Mouse (Mus musculus) lung, adult 2 months (tissue): ENCODE results near the gene Rtn3. TPM values are rescaled to one million over a fixed set of nuclear protein-coding genes. Genes with fewer than 3 reads are reported as not detected.
"Not testable (repeated sequence)": the region's sequence is repeated elsewhere in the genome, so short reads cannot be mapped to it uniquely, and the experiment has no call there.

Source experiments
- DNase-seq: peaks from one replicate; pipeline ENCODE4 v3.0.0; 2022
- H3K4me1 ChIP-seq: fragments of 200-500 bp; 2 replicates; pipeline ENCODE4 v1.6.1; 2011; ENCODE audit warnings: low read length; ENCODE audit not compliant: control insufficient read depth, insufficient read depth
- H3K4me3 ChIP-seq: fragments of 200-500 bp; replicated peaks from 2 replicates; pipeline ENCODE3; 2011; ENCODE audit warnings: low read depth, mild to moderate bottlenecking, control low read depth, low read length; ENCODE audit errors: extremely low read depth
- CTCF ChIP-seq: fragments of 200-500 bp; IDR thresholded peaks from 2 replicates; pipeline ENCODE4 v1.5.1; 2011; ENCODE audit warnings: mild to moderate bottlenecking, low read length, control low read depth; ENCODE audit not compliant: insufficient read depth
- POLR2A ChIP-seq: fragments of 200-500 bp; IDR thresholded peaks from 2 replicates; pipeline ENCODE4 v1.6.1; 2011; ENCODE audit warnings: low read depth, mild to moderate bottlenecking, control low read depth, low read length, borderline replicate concordance; ENCODE audit errors: extremely low read depth
- WGBS: fragments of 180-500 bp; shearing (Covaris S2); methylation state at CpG from one replicate; pipeline ENCODE4 v1.1.7; 2018; 5-methylcytosine and 5-hydroxymethylcytosine counted together
- polyA plus RNA-seq: library from polyadenylated mRNA; depleted of rRNA; stranded (reverse); fragments of >200 nt; gene quantifications from 2 replicates; pipeline ENCODE4 v1.2.3, GENCODE M21; 2012

Gene Rtn3
- polyA plus RNA-seq, 1 experiment = 106 TPM

DNA sequence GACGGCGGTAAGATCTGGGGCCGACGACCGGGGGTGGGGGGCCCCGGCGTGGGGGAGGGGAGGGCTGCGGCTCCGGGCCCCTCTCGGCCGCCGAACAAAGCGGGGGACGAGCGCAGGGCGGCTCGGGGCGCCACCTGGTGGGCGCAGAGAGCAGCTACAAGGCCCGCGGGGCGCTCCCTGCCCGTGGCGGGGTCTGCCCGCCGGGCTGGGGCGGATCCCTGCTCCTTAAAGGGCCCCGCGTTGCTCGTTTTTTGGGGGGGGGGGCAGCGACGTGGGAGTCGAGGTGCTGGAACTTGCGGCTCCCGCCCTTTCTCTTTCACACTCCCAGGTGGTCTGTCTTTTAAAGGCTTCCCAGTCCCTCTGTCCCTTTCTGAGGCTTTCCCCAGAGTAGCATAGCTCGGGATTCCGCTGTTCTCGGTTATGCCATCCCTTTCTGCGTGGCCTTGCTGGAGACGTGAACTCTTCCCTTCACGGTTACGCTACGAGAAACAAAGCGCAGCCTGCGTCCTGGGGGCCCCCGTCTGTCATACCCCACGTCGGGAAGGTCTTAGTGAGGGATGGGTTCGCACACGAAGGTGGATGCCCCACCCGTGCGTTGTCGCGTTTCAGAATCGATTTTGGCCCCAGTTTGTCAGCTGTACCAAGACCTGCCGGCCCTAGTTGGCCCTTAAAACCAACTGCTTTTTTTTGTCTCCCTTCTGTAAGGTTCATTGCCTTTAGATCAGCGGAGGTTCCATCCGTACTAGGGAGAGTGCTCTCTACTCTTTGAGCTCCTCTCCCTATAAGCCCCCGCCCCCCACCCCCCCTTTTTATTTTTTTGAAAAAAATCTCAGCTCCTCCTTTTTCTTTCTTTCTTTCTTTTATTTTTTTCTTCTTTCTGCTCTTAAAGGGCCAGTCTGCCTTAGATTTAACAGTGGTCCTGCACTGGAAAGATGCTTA is 64.9 kb downstream of the Rtn3 start:
- peak overlapping the region; percentile 69 for H3K4me3 ChIP-seq
- 1% methylated on average over 58 of the region's 59 CpGs for WGBS
- DNase-seq = peak; percentile 78
- H3K4me1 ChIP-seq = peaks cover 8% of the 10 kb centered on the region
- peak; percentile 37; the same call in 1 of the 2 replicates for TF ChIP-seq CTCF
- TF ChIP-seq POLR2A = no peak

DNA sequence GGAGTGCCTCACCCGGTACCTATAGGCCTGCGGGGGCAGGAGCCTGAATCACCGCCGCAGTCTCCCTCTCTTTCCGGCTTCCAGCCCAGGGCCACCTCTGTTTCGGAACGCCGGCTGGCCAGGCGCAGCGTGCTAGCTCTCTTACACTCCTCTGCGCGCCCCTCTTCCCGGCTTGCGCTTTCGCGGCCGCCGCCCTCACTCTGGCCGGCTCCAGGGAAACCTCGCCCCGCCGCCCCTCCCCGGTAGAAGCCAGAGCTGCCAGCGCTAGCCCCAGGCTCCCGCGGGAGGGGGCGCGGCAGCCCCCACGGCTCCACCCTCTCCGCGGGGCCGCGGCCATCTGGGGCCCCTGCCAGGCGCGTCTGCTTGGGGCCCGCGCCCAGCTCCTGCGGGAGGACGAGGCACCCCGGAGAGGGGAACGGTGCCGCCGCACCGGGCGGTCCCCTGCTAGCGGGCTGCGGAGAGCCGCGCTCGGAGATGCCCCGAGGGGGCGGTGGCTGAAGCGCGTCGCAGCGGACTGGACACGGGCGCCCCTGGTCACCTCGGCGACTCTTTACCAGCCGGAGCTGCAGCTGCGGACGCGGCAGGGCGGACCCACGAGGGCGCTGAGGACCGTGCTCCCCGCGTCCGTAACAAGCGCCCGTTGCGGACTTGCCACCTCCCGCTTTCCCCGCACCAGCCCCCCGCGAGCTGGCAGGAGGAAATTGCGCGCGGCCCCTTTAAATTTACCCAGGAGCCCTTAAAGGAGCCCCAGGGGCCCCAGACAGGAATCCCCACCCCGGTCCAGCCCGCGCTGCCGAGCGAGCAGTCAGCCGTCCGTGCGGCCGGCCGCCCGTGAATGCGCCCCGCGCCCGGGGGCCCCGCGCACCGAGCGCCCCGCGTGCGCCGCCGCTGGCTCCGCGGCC is 66.0 kb downstream of the Rtn3 start, which contains the start of gene 2700081O15Rik:
2700081O15Rik (plus strand) TSS at position 792 of the 902 bp plus-strand sequence.
- DNase-seq = peak; percentile 73
- WGBS = 1% methylated on average over 103 of the region's 107 CpGs
- Histone ChIP-seq H3K4me3 (peak within 1 kb of the TSS; percentile 69), H3K4me1 (peaks cover 4% of the 10 kb centered on the region; the same call in 1 of the 2 replicates)
- no peak for TF ChIP-seq POLR2A
- no peak for TF ChIP-seq CTCF

DNA sequence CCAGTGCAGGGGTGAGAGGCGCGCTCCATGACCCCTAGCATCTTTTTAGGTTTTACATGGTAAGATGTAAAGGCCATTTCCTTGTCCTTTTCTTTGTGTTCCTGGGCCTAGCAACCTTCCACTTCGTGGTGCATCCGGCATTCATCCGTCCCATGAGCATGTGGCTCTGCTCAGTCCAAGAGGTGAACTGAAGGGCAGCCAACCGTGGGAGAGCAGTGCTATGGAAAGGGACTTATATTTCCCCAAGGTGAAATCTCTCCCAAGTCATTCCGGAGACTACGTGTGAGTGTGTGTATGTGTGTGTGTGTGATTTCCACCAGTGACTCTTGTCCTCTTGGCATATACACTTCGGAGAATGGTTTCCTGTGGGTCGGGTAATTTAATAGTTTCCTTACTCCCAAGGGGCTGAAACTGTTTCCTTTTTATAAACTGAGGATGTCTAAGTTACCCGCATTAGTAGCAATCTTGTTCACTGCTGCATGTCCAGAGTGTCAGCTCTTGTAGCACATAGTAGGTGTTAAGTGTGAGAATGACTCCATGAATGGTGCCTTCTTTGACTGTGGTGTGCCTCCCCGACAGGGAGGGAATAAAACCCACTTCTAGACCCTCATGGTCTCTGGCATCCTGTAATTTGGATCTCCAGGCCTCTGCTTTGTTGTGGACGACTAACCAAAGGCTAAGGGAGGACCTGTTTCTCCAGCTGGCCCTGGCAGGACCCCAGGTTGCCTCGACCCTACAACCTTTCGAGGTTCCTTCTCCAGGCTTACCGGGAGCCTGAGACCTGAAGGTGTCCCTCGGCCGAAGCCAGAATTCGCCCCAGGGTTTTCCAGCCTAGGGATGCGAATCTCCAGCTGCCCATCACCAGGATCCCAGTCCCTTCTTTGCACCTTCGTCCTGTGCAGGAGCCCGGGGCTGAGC is 66.9 kb downstream of the Rtn3 start:
- Histone ChIP-seq H3K4me1 (peaks cover 4% of the 10 kb centered on the region; the same call in 1 of the 2 replicates), H3K4me3 (peak overlapping the region; percentile 69)
- TF ChIP-seq POLR2A (no peak), CTCF (no peak)
- DNase-seq = no peak
- 38% methylated on average over 22 of the region's 22 CpGs for WGBS

DNA sequence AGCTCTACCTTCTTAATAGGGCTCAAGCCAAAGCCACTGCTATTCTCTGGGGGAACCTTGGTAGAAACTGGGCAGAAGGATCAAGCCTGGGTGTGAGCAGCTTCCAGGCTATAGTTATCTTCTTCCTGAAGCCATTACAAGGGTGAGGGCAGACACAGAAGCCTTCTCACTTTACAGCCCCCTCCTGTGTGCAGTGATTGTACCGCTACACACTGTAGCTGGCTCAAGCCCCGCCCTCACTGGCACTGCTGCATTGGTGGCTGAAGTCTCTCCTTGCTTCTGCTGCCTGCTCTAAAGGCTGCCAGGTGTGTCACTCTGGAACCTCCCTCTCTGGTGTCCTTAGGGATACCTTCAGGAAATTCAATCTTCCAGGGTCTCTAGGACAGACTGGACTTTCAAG is 70.7 kb downstream of the Rtn3 start:
- H3K4me1 ChIP-seq = 0 out of 2 replicates have a peak, but pooled peaks cover 2% of the 10 kb centered on the region
- no peak overlapping the region for H3K4me3 ChIP-seq
- 53% methylated on average over 2 of the region's 2 CpGs for WGBS
- no peak for DNase-seq
- TF ChIP-seq CTCF (no peak), POLR2A (no peak)

DNA sequence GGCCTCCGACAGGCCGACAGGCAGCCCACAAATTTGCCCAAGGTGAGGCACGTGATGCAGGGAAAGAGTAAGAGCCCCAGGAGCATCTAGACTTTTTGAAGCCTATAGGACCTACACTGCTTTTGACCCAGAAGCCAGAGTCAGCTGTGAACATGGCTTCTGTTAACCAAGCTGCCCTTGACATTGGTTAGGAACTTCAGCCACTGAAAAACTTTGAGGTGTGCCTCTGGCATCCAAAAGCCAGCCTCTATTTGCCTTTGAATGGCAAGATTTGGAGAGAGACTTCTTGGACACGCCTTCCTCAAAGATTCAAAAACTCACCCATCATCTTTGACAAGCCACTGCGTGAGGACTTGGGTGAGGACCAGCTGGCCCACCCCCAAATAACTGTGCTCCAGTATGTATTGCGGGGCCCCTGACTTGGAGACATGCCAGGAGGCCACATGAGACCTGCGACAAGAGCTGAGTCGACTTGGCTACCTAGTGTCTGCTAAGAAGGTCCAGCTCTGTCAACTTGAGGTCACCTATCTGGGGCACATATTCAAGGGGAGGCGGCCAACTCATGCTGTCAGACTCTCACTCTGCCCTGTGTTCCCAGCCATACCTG is 78.4 kb downstream of the Rtn3 start:
- TF ChIP-seq POLR2A (no peak), CTCF (no peak)
- no peak for DNase-seq
- Histone ChIP-seq H3K4me1 (no peaks in the 10 kb centered on the region), H3K4me3 (no peak overlapping the region)
- WGBS = 51% methylated on average over 9 of the region's 9 CpGs

DNA sequence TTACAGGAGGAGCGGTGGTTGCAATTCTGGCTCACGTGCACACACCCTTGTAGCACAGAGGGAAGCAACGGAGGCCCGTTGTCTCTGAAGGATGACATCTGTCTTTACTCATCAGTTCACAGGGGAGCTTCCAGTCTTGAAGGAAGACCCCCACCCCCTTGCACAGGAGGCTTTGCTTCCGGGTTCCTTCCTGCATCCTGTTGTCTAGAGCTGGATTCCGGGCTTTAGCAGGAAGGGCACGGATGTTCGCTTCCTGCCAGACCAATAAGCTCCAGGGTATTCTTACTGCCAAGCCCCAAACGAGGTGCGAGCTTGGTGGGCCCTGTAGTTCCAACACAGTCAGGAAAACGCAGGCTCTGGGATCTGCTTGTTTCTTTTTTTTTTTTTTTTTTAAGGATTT is 82.4 kb downstream of the Rtn3 start:
- Histone ChIP-seq H3K4me3 (no peak overlapping the region), H3K4me1 (no peaks in the 10 kb centered on the region)
- TF ChIP-seq CTCF (no peak), POLR2A (no peak)
- DNase-seq = no peak
- WGBS = 42% methylated on average over 11 of the region's 11 CpGs

DNA sequence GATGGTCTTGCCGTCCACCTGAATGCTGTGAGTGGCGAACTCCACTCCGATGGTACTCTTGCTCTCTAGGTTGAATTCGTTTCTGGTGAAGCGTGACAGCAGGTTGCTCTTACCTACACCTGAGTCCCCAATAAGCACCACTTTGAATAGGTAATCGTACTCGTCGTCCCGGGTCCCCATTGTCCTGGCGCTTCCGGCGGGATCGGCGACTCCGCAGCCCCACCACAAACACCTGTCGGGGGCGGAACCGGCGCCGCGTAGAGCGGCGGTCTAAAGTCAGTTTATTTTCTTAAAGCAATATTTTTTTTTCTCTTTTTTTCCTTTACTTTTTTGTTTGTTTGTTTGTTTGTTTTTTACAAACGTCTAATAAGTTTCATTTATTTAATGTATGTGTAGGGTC is 84.2 kb downstream of the Rtn3 start:
- H3K4me1 ChIP-seq, DNase-seq, H3K4me3 ChIP-seq: not testable (repeated sequence)
- 49% methylated on average over 24 of the region's 24 CpGs for WGBS

DNA sequence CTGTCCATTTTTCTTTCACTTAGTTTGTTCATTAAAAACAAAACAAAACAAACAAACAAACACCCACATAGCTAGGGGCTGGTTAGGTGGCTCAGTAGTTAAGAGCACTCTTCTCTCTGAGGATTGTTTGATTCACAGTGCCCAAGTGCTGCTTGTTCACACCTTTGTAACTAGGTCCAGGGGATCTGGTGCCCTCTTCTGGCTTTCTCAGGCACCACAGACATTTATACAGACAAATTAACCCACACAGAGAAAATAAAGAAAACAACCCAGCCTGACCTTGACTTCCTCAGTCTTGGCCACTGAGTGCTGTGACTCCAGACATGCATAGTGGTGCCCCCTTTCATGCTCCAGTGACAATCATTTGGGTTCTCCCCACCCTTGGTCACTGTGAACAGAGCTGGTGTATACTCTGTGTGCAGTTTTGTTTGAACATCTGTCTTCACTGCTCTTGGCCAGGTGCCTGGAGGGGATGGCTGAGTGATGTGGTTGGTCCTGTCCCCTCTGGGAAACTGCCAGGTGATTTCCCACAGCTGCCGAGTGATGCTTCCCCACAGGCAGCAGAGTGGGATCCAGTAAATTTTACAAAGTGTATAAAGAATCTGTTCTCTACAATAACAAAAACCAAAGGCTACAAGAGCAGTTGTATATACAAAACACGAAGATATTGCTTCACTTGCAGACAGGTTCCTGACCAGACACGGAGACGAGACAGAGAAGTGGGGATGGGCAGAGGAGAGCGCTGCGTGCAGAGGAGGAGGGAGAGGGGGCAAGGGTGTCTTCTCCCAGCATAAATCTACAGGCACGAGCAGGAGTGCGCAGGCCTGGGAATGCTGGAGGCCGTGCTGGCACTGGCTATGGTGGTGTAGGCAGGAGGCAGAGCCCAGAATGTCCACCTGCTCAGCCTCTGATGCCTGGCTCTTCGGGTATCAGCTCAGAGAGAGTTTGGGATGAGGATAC is 85.9 kb downstream of the Rtn3 start:
- H3K4me1 ChIP-seq, H3K4me3 ChIP-seq, DNase-seq: not testable (repeated sequence)
- WGBS = 48% methylated on average over 10 of the region's 10 CpGs

DNA sequence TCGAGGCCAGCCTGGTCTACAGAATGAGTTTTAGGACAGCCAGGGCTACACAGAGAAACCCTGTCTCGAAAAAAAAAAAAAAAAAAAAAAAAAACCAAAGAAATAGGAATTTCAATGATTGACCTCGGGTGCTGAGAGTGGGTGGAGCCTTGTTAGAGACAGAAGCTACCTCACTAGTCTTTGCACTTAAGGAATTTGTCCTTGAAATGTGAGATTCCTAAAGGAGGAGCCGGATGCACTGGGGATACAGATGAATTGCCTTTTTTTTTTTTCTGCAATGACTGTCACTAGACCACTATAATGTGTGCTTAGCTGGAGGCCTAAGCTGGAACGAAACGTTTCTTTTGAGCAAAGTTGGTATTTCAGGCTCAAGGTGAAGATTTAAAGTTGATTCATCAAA is 94.6 kb downstream of the Rtn3 start:
- TF ChIP-seq POLR2A (no peak), CTCF (no peak)
- DNase-seq = no peak
- Histone ChIP-seq H3K4me1 (no peaks in the 10 kb centered on the region; the same call in 1 of the 2 replicates), H3K4me3 (no peak overlapping the region)
- WGBS = 80% methylated on average over 6 of the region's 6 CpGs
